Mouse (Mus musculus) right cerebral cortex, postnatal 4 days (tissue): Measurements from ENCODE around the gene Sfi1.
"Not testable (repeated sequence)": the region's sequence is repeated elsewhere in the genome, so short reads cannot be mapped to it uniquely, and the experiment has no call there.

Experiments
- DNase-seq: peaks from one replicate; pipeline ENCODE4 v3.0.0-alpha.2; 2022

Gene Sfi1

GRCm38 (mm10) chr11:3140967-3141535 is 52.2 kb downstream of the Sfi1 start:
- not testable (repeated sequence) for DNase-seq

GRCm38 (mm10) chr11:3138323-3138722 is 54.9 kb downstream of the Sfi1 start:
- DNase-seq: not testable (repeated sequence)

GRCm38 (mm10) chr11:3137279-3137678 is 56.0 kb downstream of the Sfi1 start:
- DNase-seq: peak; percentile 30

- DNase-seq: not testable (repeated sequence)
These were observed 57.3 kb downstream of the Sfi1 start for GRCm38 (mm10) chr11:3135956-3136355.

GRCm38 (mm10) chr11:3135391-3135790 is 57.9 kb downstream of the Sfi1 start:
- not testable (repeated sequence) for DNase-seq

- DNase-seq: not testable (repeated sequence)
These were observed 59.9 kb downstream of the Sfi1 start for GRCm38 (mm10) chr11:3133360-3133759.

GRCm38 (mm10) chr11:3132957-3133356 is 60.3 kb downstream of the Sfi1 start:
- peak; percentile 32 for DNase-seq

GRCm38 (mm10) chr11:3132001-3132400 is 61.3 kb downstream of the Sfi1 start:
- DNase-seq: peak; percentile 59

GRCm38 (mm10) chr11:3129852-3130251 is 63.4 kb downstream of the Sfi1 start:
- DNase-seq: peak; percentile 62

- DNase-seq: not testable (repeated sequence)
These were observed 64.0 kb downstream of the Sfi1 start for GRCm38 (mm10) chr11:3129276-3129675.

GRCm38 (mm10) chr11:3127303-3127795 is 65.9 kb downstream of the Sfi1 start:
- peak; percentile 62 for DNase-seq

GRCm38 (mm10) chr11:3126478-3127302 is 66.6 kb downstream of the Sfi1 start:
- peak; percentile 78 for DNase-seq

- DNase-seq: not testable (repeated sequence)
These were observed 67.3 kb downstream of the Sfi1 start for GRCm38 (mm10) chr11:3125922-3126321.

- not testable (repeated sequence) for DNase-seq
These were observed 68.1 kb downstream of the Sfi1 start for GRCm38 (mm10) chr11:3124932-3125810.

GRCm38 (mm10) chr11:3114403-3114802 is 78.9 kb downstream of the Sfi1 start:
- no peak for DNase-seq

- DNase-seq: no peak
These were observed 87.1 kb downstream of the Sfi1 start for GRCm38 (mm10) chr11:3106154-3106553.

- DNase-seq: no peak
These were observed 88.0 kb downstream of the Sfi1 start for GRCm38 (mm10) chr11:3105261-3105731.

GRCm38 (mm10) chr11:3104501-3105260 is 88.6 kb downstream of the Sfi1 start:
- DNase-seq: not testable (repeated sequence)

- DNase-seq: no peak
These were observed 89.6 kb downstream of the Sfi1 start for GRCm38 (mm10) chr11:3103619-3104164.

GRCm38 (mm10) chr11:3102626-3103025 is 90.6 kb downstream of the Sfi1 start:
- DNase-seq: not testable (repeated sequence)

- DNase-seq: no peak
These were observed 91.3 kb downstream of the Sfi1 start for GRCm38 (mm10) chr11:3101875-3102494.
